Mouse (Mus musculus): ENCODE results near the gene Phldb3. TPM values are rescaled to one million over a fixed set of nuclear protein-coding genes. Genes with fewer than 3 reads are reported as not detected.
"Not testable (repeated sequence)": the region's sequence is repeated elsewhere in the genome, so short reads cannot be mapped to it uniquely, and the experiment has no call there.

The Phldb3 gene
- polyA plus RNA-seq, 1 experiment from 2014 or later: not detected

DNA sequence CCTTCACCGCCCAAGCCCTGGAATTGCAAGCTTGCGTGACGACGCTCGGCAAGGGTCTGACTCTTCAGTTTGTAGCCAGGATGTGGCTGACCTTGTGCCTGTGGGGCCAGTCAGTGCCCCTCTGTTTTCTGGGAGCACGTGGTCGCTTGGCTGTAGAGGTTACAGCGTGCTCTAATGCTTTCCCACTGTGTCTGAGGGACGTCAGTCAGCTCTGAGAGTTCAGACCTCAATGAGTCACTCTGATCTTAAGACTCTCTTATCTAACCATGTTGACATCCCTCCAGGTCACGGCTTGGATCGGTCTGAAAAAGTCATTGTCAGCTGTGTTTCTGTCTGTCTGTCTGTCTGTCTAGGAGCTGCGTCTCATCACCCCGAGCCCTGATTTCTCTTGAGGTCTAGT is 4.3 kb downstream of the Phldb3 start:
- Histone ChIP-seq H3K9ac (no peak overlapping the region), H3K36me3 (no peaks in the 10 kb centered on the region), H3K4me3 (no peak overlapping the region), H3K27ac (replicated peaks) (no peak overlapping the region), H3K4me2 (no peak overlapping the region), H3K4me1 (peaks cover 27% of the 10 kb centered on the region), H3K9me3 (0 out of 2 replicates have a peak, but pooled peaks cover 2% of the 10 kb centered on the region), H3K27me3 (replicated peaks) (peaks cover 61% of the 10 kb centered on the region)
- 60% methylated on average over 13 of the region's 13 CpGs for WGBS
- no peak for ATAC-seq (ENCODE audit: extremely low read depth, insufficient number of reproducible peaks, low FRiP score, low TSS enrichment)

- H3K4me3 ChIP-seq: no peak overlapping the region
- peaks cover 1% of the 10 kb centered on the region for H3K4me1 ChIP-seq
- peaks cover 35% of the 10 kb centered on the region for H3K27me3 ChIP-seq (replicated peaks)
- no peak for ATAC-seq (ENCODE audit: extremely low read depth, insufficient number of reproducible peaks, low FRiP score, low TSS enrichment)
- peaks cover 8% of the 10 kb centered on the region; the same call in 1 of the 2 replicates for H3K9me3 ChIP-seq
- H3K27ac ChIP-seq (replicated peaks): no peak overlapping the region
- 66% methylated on average over 8 of the region's 8 CpGs for WGBS
- H3K9ac ChIP-seq: no peak overlapping the region
- H3K4me2 ChIP-seq: no peak overlapping the region
- no peaks in the 10 kb centered on the region for H3K36me3 ChIP-seq
Measured at GRCm38 (mm10) chr7:24617763-24618162, 7.2 kb downstream of the Phldb3 start.

DNA sequence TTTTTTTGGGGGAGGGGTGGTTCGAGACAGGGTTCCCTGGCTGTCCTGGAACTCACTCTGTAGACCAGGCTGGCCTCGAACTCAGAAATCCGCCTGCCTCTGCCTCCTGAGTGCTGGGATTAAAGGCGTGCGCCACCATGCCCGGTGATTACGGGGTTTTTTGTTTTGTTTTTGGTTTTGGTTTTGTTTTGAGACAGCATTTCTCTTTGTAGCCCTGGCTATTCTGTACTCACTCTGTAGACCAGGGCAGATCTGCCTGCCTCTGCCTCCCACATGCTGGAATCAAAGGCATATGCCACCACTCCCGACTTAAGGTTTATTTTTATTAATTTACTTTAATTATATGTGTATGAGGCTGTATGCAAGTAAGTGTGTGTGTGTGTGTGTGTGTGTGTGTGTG is 7.8 kb downstream of the Phldb3 start:
- not testable (repeated sequence) for H3K9me3 ChIP-seq; H3K27ac ChIP-seq (replicated peaks); H3K4me2 ChIP-seq; H3K9ac ChIP-seq; H3K4me3 ChIP-seq; ATAC-seq (ENCODE audit: extremely low read depth, insufficient number of reproducible peaks, low FRiP score, low TSS enrichment); H3K4me1 ChIP-seq; H3K36me3 ChIP-seq
- WGBS: 84% methylated on average over 8 of the region's 8 CpGs
- H3K27me3 ChIP-seq (replicated peaks): peaks cover 29% of the 10 kb centered on the region

GRCm38 (mm10) chr7:24619671-24620397 is 9.3 kb downstream of the Phldb3 start:
- Histone ChIP-seq H3K9me3 (peaks cover 8% of the 10 kb centered on the region; the same call in 1 of the 2 replicates), H3K27me3 (replicated peaks) (peaks cover 18% of the 10 kb centered on the region), H3K36me3 (no peaks in the 10 kb centered on the region), H3K4me2 (no peak overlapping the region), H3K4me3 (no peak overlapping the region), H3K27ac (replicated peaks) (no peak overlapping the region), H3K4me1 (no peaks in the 10 kb centered on the region), H3K9ac (no peak overlapping the region)
- ATAC-seq (ENCODE audit: extremely low read depth, insufficient number of reproducible peaks, low FRiP score, low TSS enrichment): no peak
- WGBS: 41% methylated on average over 13 of the region's 13 CpGs

DNA sequence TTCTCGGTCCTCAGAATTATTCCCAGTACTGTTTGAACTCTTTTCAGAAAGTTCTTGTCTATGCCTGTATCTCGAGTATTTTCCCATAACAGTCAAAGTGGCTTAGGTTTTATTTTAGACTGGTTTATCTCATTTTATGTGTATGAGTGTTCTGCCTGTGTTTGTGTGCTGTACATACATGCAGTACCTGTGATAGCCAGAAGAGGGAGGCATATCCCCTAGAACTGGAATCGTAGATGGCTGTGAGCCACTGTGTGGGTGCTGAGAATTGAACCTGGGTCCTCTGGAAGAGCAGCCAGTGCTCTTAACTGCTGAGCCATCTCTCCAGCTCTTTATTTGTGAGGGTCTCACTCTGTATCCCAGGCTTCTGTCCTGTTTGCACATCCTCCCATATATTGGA is 10.6 kb downstream of the Phldb3 start:
- Histone ChIP-seq H3K4me3 (no peak overlapping the region), H3K9me3 (peaks cover 8% of the 10 kb centered on the region; the same call in 1 of the 2 replicates), H3K27me3 (replicated peaks) (peaks cover 26% of the 10 kb centered on the region), H3K36me3 (no peaks in the 10 kb centered on the region), H3K4me2 (no peak overlapping the region), H3K9ac (no peak overlapping the region), H3K4me1 (no peaks in the 10 kb centered on the region), H3K27ac (replicated peaks) (no peak overlapping the region)
- ATAC-seq (ENCODE audit: extremely low read depth, insufficient number of reproducible peaks, low FRiP score, low TSS enrichment): no peak
- WGBS: 71% methylated on average over 3 of the region's 3 CpGs

GRCm38 (mm10) chr7:24622967-24623366 is 12.4 kb downstream of the Phldb3 start:
- H3K9me3 ChIP-seq: peaks cover 8% of the 10 kb centered on the region; the same call in 1 of the 2 replicates
- no peak for ATAC-seq (ENCODE audit: extremely low read depth, insufficient number of reproducible peaks, low FRiP score, low TSS enrichment)
- H3K9ac ChIP-seq: no peak overlapping the region
- H3K4me2 ChIP-seq: no peak overlapping the region
- peaks cover 42% of the 10 kb centered on the region for H3K27me3 ChIP-seq (replicated peaks)
- H3K4me3 ChIP-seq: no peak overlapping the region
- 73% methylated on average over 6 of the region's 6 CpGs for WGBS
- H3K36me3 ChIP-seq: no peaks in the 10 kb centered on the region
- H3K4me1 ChIP-seq: no peaks in the 10 kb centered on the region
- no peak overlapping the region for H3K27ac ChIP-seq (replicated peaks)

DNA sequence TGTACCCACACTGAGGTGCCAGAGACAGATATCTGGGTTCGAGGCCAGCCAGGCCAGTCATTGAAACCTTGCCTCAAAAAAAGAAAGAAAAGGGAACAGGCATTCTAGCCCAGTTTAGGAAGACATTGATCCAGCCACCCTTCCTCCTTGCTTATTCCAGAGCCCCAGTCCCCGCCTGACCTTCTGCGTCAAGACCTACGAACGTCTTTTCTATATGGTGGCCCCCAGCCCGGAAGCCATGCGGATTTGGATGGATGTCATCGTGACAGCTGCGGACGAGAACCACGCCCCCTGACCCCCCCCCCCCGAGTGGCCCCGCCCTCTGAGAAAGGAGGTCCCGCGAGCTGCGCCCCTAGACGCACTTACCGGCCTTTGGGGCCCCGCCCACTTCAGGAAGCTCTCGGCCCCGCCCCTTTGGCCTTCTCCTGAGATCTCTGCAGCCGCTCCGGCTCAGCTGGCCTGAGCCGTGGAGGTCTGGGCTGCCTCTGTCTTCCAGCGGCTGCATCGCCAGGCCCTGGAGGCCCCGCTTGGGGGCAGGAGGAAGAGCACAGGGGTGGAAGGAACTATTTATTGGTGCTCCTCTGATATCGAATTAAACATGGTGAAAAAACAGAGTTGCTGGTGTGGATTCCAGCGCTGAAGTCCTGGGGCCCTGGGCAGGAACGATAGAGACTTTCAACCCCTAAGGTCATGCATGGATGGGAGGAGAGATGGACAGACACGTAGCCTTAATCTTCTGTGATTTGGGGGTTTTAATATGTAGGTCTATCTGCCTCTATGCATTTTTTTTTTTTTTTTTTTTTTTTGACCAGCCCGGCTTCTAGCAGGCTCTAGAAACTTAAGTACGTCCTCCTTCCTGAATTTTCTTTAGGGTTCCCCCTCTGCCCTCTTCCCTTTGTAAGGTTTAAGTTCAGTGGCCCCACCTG is 18.4 kb downstream of the Phldb3 start:
- peak overlapping the region; percentile 71 for H3K4me2 ChIP-seq
- H3K27ac ChIP-seq (replicated peaks): no peak overlapping the region
- peaks cover 4% of the 10 kb centered on the region for H3K4me1 ChIP-seq
- H3K27me3 ChIP-seq (replicated peaks): peaks cover 32% of the 10 kb centered on the region
- 9% methylated on average over 33 of the region's 33 CpGs for WGBS
- H3K9me3 ChIP-seq: no peaks in the 10 kb centered on the region
- H3K9ac ChIP-seq: peak overlapping the region; percentile 80
- peak; percentile 62; the same call in 1 of the 2 replicates for ATAC-seq (ENCODE audit: extremely low read depth, insufficient number of reproducible peaks, low FRiP score, low TSS enrichment)
- H3K36me3 ChIP-seq: no peaks in the 10 kb centered on the region
- H3K4me3 ChIP-seq: peak overlapping the region; percentile 49

GRCm38 (mm10) chr7:24629672-24630071 is 19.1 kb downstream of the Phldb3 start:
- H3K4me1 ChIP-seq: peaks cover 4% of the 10 kb centered on the region
- H3K9me3 ChIP-seq: no peaks in the 10 kb centered on the region
- H3K4me3 ChIP-seq: no peak overlapping the region
- no peak overlapping the region for H3K9ac ChIP-seq
- peaks cover 35% of the 10 kb centered on the region for H3K27me3 ChIP-seq (replicated peaks)
- H3K4me2 ChIP-seq: peak overlapping the region; percentile 71; the same call in 1 of the 2 replicates
- H3K27ac ChIP-seq (replicated peaks): no peak overlapping the region
- no peak for ATAC-seq (ENCODE audit: extremely low read depth, insufficient number of reproducible peaks, low FRiP score, low TSS enrichment)
- no peaks in the 10 kb centered on the region for H3K36me3 ChIP-seq
- 68% methylated on average over 4 of the region's 4 CpGs for WGBS

- H3K9me3 ChIP-seq: no peaks in the 10 kb centered on the region
- ATAC-seq (ENCODE audit: extremely low read depth, insufficient number of reproducible peaks, low FRiP score, low TSS enrichment): no peak
Measured at GRCm38 (mm10) chr7:24630116-24630880, 19.7 kb downstream of the Phldb3 start.

DNA sequence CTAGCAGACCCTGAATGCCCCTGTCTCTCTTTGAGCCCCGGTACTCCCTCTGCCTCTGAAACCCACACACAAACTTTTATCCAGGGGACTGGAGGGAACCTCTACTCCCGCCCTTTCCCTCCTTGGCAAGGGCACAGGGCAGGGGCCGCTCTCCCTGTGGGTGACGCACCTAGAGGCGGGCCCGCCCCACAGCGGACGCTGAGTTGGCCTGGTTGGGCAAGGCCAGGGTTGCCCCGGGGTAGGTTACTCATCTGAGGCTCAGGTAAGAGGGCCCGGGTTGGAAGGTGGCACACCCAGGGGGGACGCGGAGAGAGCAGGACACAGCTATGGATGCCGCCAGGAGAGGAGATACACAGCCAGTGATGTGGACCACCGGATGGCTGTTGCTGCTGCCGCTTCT is 25.7 kb downstream of the Phldb3 start, which contains the start of gene Lypd3:
Lypd3 (plus strand) TSS at position 287 of the 400 bp plus-strand sequence.
- peak within 1 kb of the TSS; percentile 31; the same call in 1 of the 2 replicates for H3K4me2 ChIP-seq
- H3K4me3 ChIP-seq: no peak within 1 kb of the TSS
- no peak within 1 kb of the TSS for H3K27ac ChIP-seq (replicated peaks)
- no peaks in the 10 kb centered on the region for H3K9me3 ChIP-seq
- no peak within 1 kb of the TSS for H3K9ac ChIP-seq
- H3K4me1 ChIP-seq: peaks cover 11% of the 10 kb centered on the region
- peaks cover 70% of the 10 kb centered on the region for H3K27me3 ChIP-seq (replicated peaks)
- no peaks in the 10 kb centered on the region for H3K36me3 ChIP-seq
- no peak for ATAC-seq (ENCODE audit: extremely low read depth, insufficient number of reproducible peaks, low FRiP score, low TSS enrichment)
- 18% methylated on average over 15 of the region's 15 CpGs for WGBS

More at GRCm38 (mm10) chr7:24630116-24630880, 19.7 kb downstream of the Phldb3 start:
- no peaks in the 10 kb centered on the region for H3K36me3 ChIP-seq
- H3K4me3 ChIP-seq: no peak overlapping the region
- H3K4me1 ChIP-seq: peaks cover 4% of the 10 kb centered on the region
- peaks cover 35% of the 10 kb centered on the region for H3K27me3 ChIP-seq (replicated peaks)
- WGBS: 75% methylated on average over 10 of the region's 10 CpGs
- no peak overlapping the region for H3K27ac ChIP-seq (replicated peaks)
- H3K9ac ChIP-seq: no peak overlapping the region
- no peak overlapping the region for H3K4me2 ChIP-seq

DNA sequence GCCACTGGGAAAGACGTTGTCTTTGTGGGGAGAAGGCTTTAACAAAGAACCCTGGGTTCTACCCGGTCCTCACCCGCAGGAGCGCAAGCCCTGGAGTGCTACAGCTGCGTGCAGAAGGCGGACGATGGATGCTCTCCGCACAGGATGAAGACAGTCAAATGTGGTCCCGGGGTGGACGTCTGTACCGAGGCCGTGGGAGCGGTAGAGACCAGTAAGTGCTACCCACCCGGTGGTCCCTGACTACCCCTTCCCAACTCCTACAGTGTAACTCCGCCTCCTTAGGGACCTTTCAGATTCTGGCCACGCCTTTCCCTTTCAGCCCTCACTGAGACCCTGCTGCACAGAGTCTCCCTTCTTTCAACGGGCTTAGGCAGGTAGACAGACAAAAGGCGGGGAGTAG is 26.5 kb downstream of the Phldb3 start:
- Histone ChIP-seq H3K27ac (replicated peaks) (no peak overlapping the region), H3K4me2 (peak overlapping the region; percentile 31; the same call in 1 of the 2 replicates), H3K4me3 (no peak overlapping the region), H3K27me3 (replicated peaks) (peaks cover 78% of the 10 kb centered on the region), H3K4me1 (peaks cover 11% of the 10 kb centered on the region), H3K9me3 (no peaks in the 10 kb centered on the region), H3K9ac (no peak overlapping the region), H3K36me3 (no peaks in the 10 kb centered on the region)
- no peak for ATAC-seq (ENCODE audit: extremely low read depth, insufficient number of reproducible peaks, low FRiP score, low TSS enrichment)
- 1% methylated on average over 18 of the region's 18 CpGs for WGBS

Measured in heart, embryonic 13.5 days (tissue).